Mouse (Mus musculus) CH12.LX (cell line): ENCODE results near the gene Pbx2.

Source experiments
- CHD2 ChIP-seq: IDR thresholded peaks from 2 replicates; pipeline ENCODE4 v1.6.1; 2011; ENCODE audit warnings: low read length, improper control_type of control experiment
- CTCF ChIP-seq, 2 experiments: IDR thresholded peaks in 1 of 2; conservative IDR thresholded peaks in 1 of 2; 2 replicates each; pipeline ENCODE4 v1.5.1; 2011 to 2012; ENCODE audit warnings: low read depth in 2 of 2, low read length in 2 of 2, improper control_type of control experiment in 1 of 2, inconsistent platforms in 1 of 2, mild to moderate bottlenecking in 1 of 2, moderate library complexity in 1 of 2
- EP300 ChIP-seq: IDR thresholded peaks from 2 replicates; pipeline ENCODE4 v1.6.1; 2011; ENCODE audit warnings: low read length, improper control_type of control experiment
- KAT2A ChIP-seq: IDR thresholded peaks from 2 replicates; pipeline ENCODE4 v1.6.1; 2012; ENCODE audit warnings: low read length, improper control_type of control experiment, inconsistent platforms; ENCODE audit not compliant: insufficient replicate concordance
- MAFK ChIP-seq: IDR thresholded peaks from 2 replicates; pipeline ENCODE4 v1.6.1; 2011; ENCODE audit warnings: low read length, improper control_type of control experiment; ENCODE audit not compliant: insufficient replicate concordance
- MAZ ChIP-seq: IDR thresholded peaks from 2 replicates; pipeline ENCODE4 v1.6.1; 2012; ENCODE audit warnings: low read depth, mild to moderate bottlenecking, inconsistent platforms, low read length, improper control_type of control experiment, moderate library complexity
- MYC ChIP-seq: IDR thresholded peaks from 2 replicates; pipeline ENCODE4 v1.6.1; 2011; ENCODE audit warnings: low read depth, mild to moderate bottlenecking, improper control_type of control experiment, low read length
- POLR2A ChIP-seq: IDR thresholded peaks from 2 replicates; pipeline ENCODE4 v1.6.1; 2011; ENCODE audit warnings: low read depth, mild to moderate bottlenecking, improper control_type of control experiment, low read length
- RAD21 ChIP-seq: IDR thresholded peaks from 2 replicates; pipeline ENCODE4 v1.6.1; 2011; ENCODE audit warnings: low read depth, mild to moderate bottlenecking, low read length, improper control_type of control experiment, moderate library complexity
- TBP ChIP-seq: conservative IDR thresholded peaks from 2 replicates; pipeline ENCODE4 v1.6.1; 2011; ENCODE audit warnings: low read depth, low read length, improper control_type of control experiment
- TCF12 ChIP-seq: IDR thresholded peaks from 2 replicates; pipeline ENCODE4 v1.6.1; 2014; ENCODE audit warnings: low read depth, mild to moderate bottlenecking, inconsistent platforms, low read length, improper control_type of control experiment
- USF1 ChIP-seq: IDR thresholded peaks from 2 replicates; pipeline ENCODE4 v1.6.1; 2014; ENCODE audit warnings: low read depth, mild to moderate bottlenecking, inconsistent platforms, low read length, improper control_type of control experiment
- ZC3H11A ChIP-seq: IDR thresholded peaks from 2 replicates; pipeline ENCODE4 v1.6.1; 2012; ENCODE audit warnings: low read depth, mild to moderate bottlenecking, inconsistent platforms, low read length, improper control_type of control experiment
- ZMIZ1 ChIP-seq: IDR thresholded peaks from 2 replicates; pipeline ENCODE4 v1.6.1; 2012; ENCODE audit warnings: low read depth, mild to moderate bottlenecking, inconsistent platforms, low read length, improper control_type of control experiment

DNA sequence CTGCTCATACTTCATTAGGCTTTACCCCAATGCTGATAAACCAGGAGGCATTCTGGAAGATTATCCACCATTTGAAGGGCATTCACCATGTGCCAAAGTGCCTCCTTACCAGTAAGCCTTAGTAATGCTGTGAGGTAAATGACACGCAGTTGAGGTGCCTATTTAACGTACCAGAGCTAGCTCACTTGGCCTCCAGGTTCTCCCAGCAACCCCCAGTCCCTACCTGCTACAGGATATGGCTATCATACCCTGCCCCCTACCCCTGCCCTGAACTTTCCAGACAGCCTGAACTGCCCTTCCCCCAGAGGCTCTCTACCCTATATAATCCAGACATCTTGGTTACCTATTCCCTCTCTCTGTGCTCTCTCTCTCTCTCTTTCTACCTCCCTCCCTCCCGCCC lies 2.3 kb upstream of the Pbx2 start:
- TF ChIP-seq CTCF (conservative IDR thresholded peaks at IDR 0.05 in 1 of 2, IDR thresholded peaks at IDR 0.05 in 1 of 2; ENCODE audit: low read depth in 2 of 2, low read length in 2 of 2) (no peak), USF1 (no peak), EP300 (no peak), POLR2A (no peak), TBP (no peak), CHD2 (no peak), MAZ (no peak), ZC3H11A (no peak), ZMIZ1 (no peak), TCF12 (no peak), MAFK (no peak), MYC (no peak), KAT2A (no peak), RAD21 (no peak)
